Mouse (Mus musculus): ENCODE measurements around the gene Oas1d. TPM values are rescaled to one million over a fixed set of nuclear protein-coding genes. Genes with fewer than 3 reads are reported as not detected.
"Not testable (repeated sequence)": the region's sequence is repeated elsewhere in the genome, so short reads cannot be mapped to it uniquely, and the experiment has no call there.

Gene Oas1d
- polyA plus RNA-seq, 1 experiment from 2014 or later = not detected

- not testable (repeated sequence) for H3K36me3 ChIP-seq (ENCODE audit: control insufficient read depth, insufficient read depth); H3K4me2 ChIP-seq (ENCODE audit: low read length); H3K4me3 ChIP-seq (replicated peaks; ENCODE audit: low read length); ATAC-seq; H3K4me1 ChIP-seq (replicated peaks; ENCODE audit: control insufficient read depth, insufficient read depth, low read length); H3K27me3 ChIP-seq (replicated peaks; ENCODE audit: control insufficient read depth, insufficient read depth, low read length); H3K9me3 ChIP-seq (ENCODE audit: control insufficient read depth, low read length); H3K27ac ChIP-seq (ENCODE audit: low read length); H3K9ac ChIP-seq (replicated peaks; ENCODE audit: low read depth, low read length)
- WGBS = 40% methylated on average over 6 of the region's 9 CpGs
Measured at GRCm38 (mm10) chr5:120887413-120887812, 26.9 kb upstream of the Oas1d start, which contains the start of gene Oas1g. Oas1g (minus strand) TSS chr5:120887613.

- Histone ChIP-seq H3K36me3 (ENCODE audit: control insufficient read depth, insufficient read depth) (no peaks in the 10 kb centered on the region), H3K9me3 (ENCODE audit: control insufficient read depth, low read length) (no peaks in the 10 kb centered on the region), H3K4me3 (replicated peaks; ENCODE audit: low read length) (no peak overlapping the region), H3K4me2 (ENCODE audit: low read length) (no peak overlapping the region), H3K27ac (ENCODE audit: low read length) (no peak overlapping the region), H3K4me1 (replicated peaks; ENCODE audit: control insufficient read depth, insufficient read depth, low read length) (no peaks in the 10 kb centered on the region), H3K9ac (replicated peaks; ENCODE audit: low read depth, low read length) (no peak overlapping the region), H3K27me3 (replicated peaks; ENCODE audit: control insufficient read depth, insufficient read depth, low read length) (no peaks in the 10 kb centered on the region)
- ATAC-seq = no peak
- WGBS = 60% methylated on average over 6 of the region's 6 CpGs
Measured at GRCm38 (mm10) chr5:120887831-120888230, 26.5 kb upstream of the Oas1d start.

- WGBS = 39% methylated on average over 4 of the region's 4 CpGs
- H3K4me3 ChIP-seq (replicated peaks; ENCODE audit: low read length); H3K36me3 ChIP-seq (ENCODE audit: control insufficient read depth, insufficient read depth); H3K27me3 ChIP-seq (replicated peaks; ENCODE audit: control insufficient read depth, insufficient read depth, low read length); ATAC-seq; H3K9ac ChIP-seq (replicated peaks; ENCODE audit: low read depth, low read length); H3K27ac ChIP-seq (ENCODE audit: low read length); H3K4me1 ChIP-seq (replicated peaks; ENCODE audit: control insufficient read depth, insufficient read depth, low read length); H3K9me3 ChIP-seq (ENCODE audit: control insufficient read depth, low read length); H3K4me2 ChIP-seq (ENCODE audit: low read length): not testable (repeated sequence)
Measured at GRCm38 (mm10) chr5:120888294-120888815, 26.0 kb upstream of the Oas1d start.

GRCm38 (mm10) chr5:120890026-120890425 lies 24.3 kb upstream of the Oas1d start:
- no peaks in the 10 kb centered on the region for H3K27me3 ChIP-seq (replicated peaks; ENCODE audit: control insufficient read depth, insufficient read depth, low read length)
- no peak overlapping the region for H3K4me3 ChIP-seq (replicated peaks; ENCODE audit: low read length)
- no peaks in the 10 kb centered on the region for H3K4me1 ChIP-seq (replicated peaks; ENCODE audit: control insufficient read depth, insufficient read depth, low read length)
- no peak overlapping the region for H3K27ac ChIP-seq (ENCODE audit: low read length)
- 94% methylated on average over 2 of the region's 2 CpGs for WGBS
- H3K9me3 ChIP-seq (ENCODE audit: control insufficient read depth, low read length) = no peaks in the 10 kb centered on the region
- no peak overlapping the region for H3K9ac ChIP-seq (replicated peaks; ENCODE audit: low read depth, low read length)
- H3K36me3 ChIP-seq (ENCODE audit: control insufficient read depth, insufficient read depth) = no peaks in the 10 kb centered on the region
- H3K4me2 ChIP-seq (ENCODE audit: low read length) = no peak overlapping the region
- no peak for ATAC-seq

GRCm38 (mm10) chr5:120890991-120891390 lies 23.3 kb upstream of the Oas1d start:
- Histone ChIP-seq H3K4me1 (replicated peaks; ENCODE audit: control insufficient read depth, insufficient read depth, low read length) (no peaks in the 10 kb centered on the region), H3K27ac (ENCODE audit: low read length) (no peak overlapping the region), H3K27me3 (replicated peaks; ENCODE audit: control insufficient read depth, insufficient read depth, low read length) (no peaks in the 10 kb centered on the region), H3K4me3 (replicated peaks; ENCODE audit: low read length) (no peak overlapping the region), H3K9ac (replicated peaks; ENCODE audit: low read depth, low read length) (no peak overlapping the region), H3K4me2 (ENCODE audit: low read length) (no peak overlapping the region), H3K36me3 (ENCODE audit: control insufficient read depth, insufficient read depth) (no peaks in the 10 kb centered on the region), H3K9me3 (ENCODE audit: control insufficient read depth, low read length) (no peaks in the 10 kb centered on the region)
- WGBS = 57% methylated on average over 3 of the region's 3 CpGs
- ATAC-seq = no peak

GRCm38 (mm10) chr5:120891566-120892242 lies 22.6 kb upstream of the Oas1d start:
- not testable (repeated sequence) for H3K4me2 ChIP-seq (ENCODE audit: low read length); H3K4me1 ChIP-seq (replicated peaks; ENCODE audit: control insufficient read depth, insufficient read depth, low read length); H3K36me3 ChIP-seq (ENCODE audit: control insufficient read depth, insufficient read depth); H3K4me3 ChIP-seq (replicated peaks; ENCODE audit: low read length); ATAC-seq; H3K9ac ChIP-seq (replicated peaks; ENCODE audit: low read depth, low read length); H3K27me3 ChIP-seq (replicated peaks; ENCODE audit: control insufficient read depth, insufficient read depth, low read length); H3K9me3 ChIP-seq (ENCODE audit: control insufficient read depth, low read length); H3K27ac ChIP-seq (ENCODE audit: low read length)
- 90% methylated on average over 2 of the region's 2 CpGs for WGBS

GRCm38 (mm10) chr5:120892243-120892660 lies 22.1 kb upstream of the Oas1d start:
- H3K4me1 ChIP-seq (replicated peaks; ENCODE audit: control insufficient read depth, insufficient read depth, low read length) = no peaks in the 10 kb centered on the region
- H3K27ac ChIP-seq (ENCODE audit: low read length) = no peak overlapping the region
- H3K9ac ChIP-seq (replicated peaks; ENCODE audit: low read depth, low read length) = no peak overlapping the region
- H3K4me3 ChIP-seq (replicated peaks; ENCODE audit: low read length) = no peak overlapping the region
- H3K4me2 ChIP-seq (ENCODE audit: low read length) = no peak overlapping the region
- no peak for ATAC-seq
- no peaks in the 10 kb centered on the region for H3K36me3 ChIP-seq (ENCODE audit: control insufficient read depth, insufficient read depth)
- 83% methylated on average over 2 of the region's 2 CpGs for WGBS
- no peaks in the 10 kb centered on the region for H3K27me3 ChIP-seq (replicated peaks; ENCODE audit: control insufficient read depth, insufficient read depth, low read length)
- H3K9me3 ChIP-seq (ENCODE audit: control insufficient read depth, low read length) = no peaks in the 10 kb centered on the region

GRCm38 (mm10) chr5:120893866-120894265 lies 20.5 kb upstream of the Oas1d start:
- not testable (repeated sequence) for H3K27ac ChIP-seq (ENCODE audit: low read length)

GRCm38 (mm10) chr5:120894692-120895091 lies 19.6 kb upstream of the Oas1d start:
- 81% methylated on average over 2 of the region's 2 CpGs for WGBS
- H3K9me3 ChIP-seq (ENCODE audit: control insufficient read depth, low read length); H3K9ac ChIP-seq (replicated peaks; ENCODE audit: low read depth, low read length); H3K4me1 ChIP-seq (replicated peaks; ENCODE audit: control insufficient read depth, insufficient read depth, low read length); H3K27me3 ChIP-seq (replicated peaks; ENCODE audit: control insufficient read depth, insufficient read depth, low read length); ATAC-seq; H3K4me3 ChIP-seq (replicated peaks; ENCODE audit: low read length); H3K36me3 ChIP-seq (ENCODE audit: control insufficient read depth, insufficient read depth); H3K4me2 ChIP-seq (ENCODE audit: low read length); H3K27ac ChIP-seq (ENCODE audit: low read length): not testable (repeated sequence)

More at GRCm38 (mm10) chr5:120893866-120894265, 20.5 kb upstream of the Oas1d start:
- not testable (repeated sequence) for ATAC-seq; H3K4me3 ChIP-seq (replicated peaks; ENCODE audit: low read length); H3K36me3 ChIP-seq (ENCODE audit: control insufficient read depth, insufficient read depth); H3K9me3 ChIP-seq (ENCODE audit: control insufficient read depth, low read length); H3K4me2 ChIP-seq (ENCODE audit: low read length); H3K9ac ChIP-seq (replicated peaks; ENCODE audit: low read depth, low read length); H3K4me1 ChIP-seq (replicated peaks; ENCODE audit: control insufficient read depth, insufficient read depth, low read length); H3K27me3 ChIP-seq (replicated peaks; ENCODE audit: control insufficient read depth, insufficient read depth, low read length)
- 95% methylated on average over 4 of the region's 4 CpGs for WGBS

Data from forebrain, embryonic 16.5 days (tissue).